Mouse (Mus musculus): ENCODE data around the gene Spns2. TPM values are rescaled to one million over a fixed set of nuclear protein-coding genes. Genes with fewer than 3 reads are reported as not detected.
A peak's percentile ranks its signal among the peaks of the same experiment; 100 is the strongest.

The Spns2 gene
- total RNA-seq, 2 experiments from 2014 or later, result 1.3 to 2.0 TPM

DNA sequence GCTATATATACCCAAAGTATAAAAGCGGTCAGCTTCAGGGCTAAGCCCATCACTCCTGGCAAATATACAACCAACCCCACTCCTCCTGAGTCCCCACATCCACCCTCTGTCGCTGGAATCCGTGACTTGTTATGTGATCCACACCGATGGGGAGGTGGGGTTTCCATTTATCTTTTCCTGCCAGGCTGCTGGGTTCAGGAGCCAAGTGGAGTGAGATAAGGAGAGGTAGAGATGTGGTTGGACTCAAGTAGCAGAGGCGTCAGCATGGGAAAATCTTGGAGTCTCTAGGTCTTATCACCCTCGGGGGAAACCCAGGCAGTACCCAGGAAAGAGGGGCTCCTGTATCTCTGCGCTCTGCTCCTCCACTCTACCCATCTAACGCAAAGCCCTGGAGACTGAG lies 74.5 kb downstream of the Spns2 start:
- ATAC-seq (replicated peaks; ENCODE audit: low FRiP score, poor library complexity, severe bottlenecking), result peak; percentile 34; the same call in 1 of the 2 replicates

DNA sequence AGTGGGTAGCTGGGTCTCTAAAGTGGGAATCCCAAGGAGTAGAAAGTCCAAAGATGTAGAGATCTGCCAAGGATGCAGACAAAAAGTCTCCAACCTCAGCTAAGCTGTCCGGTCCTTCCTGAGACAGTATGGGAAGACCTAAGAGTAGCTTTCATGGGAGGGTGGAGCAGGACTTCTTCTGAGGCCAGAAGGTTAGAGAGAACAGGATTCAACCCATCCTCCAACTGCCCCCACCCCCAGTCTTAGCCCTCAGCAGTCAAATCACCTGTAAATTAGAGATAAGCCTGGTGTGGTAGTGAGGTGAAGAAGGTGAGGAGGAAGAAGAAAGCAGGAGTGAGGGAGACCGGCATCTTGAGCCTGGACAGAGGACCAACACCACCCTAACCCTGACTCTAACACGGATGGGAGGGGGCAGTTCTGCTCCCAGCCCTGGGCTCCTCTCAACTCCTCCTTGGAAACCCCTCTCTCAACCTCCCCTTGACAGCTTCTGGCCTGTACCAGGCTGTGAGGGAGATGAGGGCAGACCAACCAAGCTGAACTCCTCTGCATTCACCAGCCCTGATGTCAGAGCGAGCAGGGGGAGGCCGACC lies 76.0 kb downstream of the Spns2 start:
- no peak for ATAC-seq (replicated peaks; ENCODE audit: low FRiP score, poor library complexity, severe bottlenecking)

DNA sequence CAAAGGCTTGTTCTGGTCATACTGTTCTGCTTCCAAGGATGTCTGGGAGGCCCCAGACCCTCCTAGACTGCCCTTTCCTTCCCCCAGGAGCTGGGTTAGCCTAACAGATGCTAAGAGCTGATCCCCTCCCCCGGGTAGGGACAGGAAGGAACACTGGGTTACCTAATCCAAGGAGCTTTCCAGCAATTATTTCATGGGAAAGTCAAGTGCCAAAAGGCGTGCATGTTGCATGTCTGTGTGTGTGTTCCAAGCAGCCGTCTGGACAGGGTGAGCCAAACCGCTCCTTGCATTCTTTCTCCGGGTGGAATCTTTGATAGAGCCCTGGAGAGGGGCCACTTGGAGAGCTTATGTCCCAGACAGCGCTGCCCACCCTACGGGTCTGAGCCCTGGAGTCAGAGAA lies 76.7 kb downstream of the Spns2 start:
- ATAC-seq (replicated peaks; ENCODE audit: low FRiP score, poor library complexity, severe bottlenecking), result no peak

DNA sequence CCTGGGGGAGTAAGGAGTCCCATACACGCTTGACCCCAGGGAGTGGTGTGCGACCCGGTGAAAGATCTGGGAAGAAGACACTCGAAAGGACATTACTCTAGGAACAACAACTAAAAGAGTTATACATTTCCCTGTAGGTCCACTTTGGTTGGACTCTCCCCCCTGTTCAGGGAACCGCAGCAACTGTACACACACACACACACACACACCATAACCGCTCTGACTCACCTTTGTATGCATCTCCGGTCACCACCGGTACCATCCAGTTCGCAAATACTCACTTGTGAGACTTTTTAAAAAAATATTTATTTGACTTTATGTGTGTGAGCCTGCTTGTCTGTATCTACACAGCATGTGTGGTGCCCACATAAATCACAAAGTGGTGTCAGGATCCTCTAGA lies 77.8 kb downstream of the Spns2 start:
- ATAC-seq (replicated peaks; ENCODE audit: low FRiP score, poor library complexity, severe bottlenecking), result no peak

DNA sequence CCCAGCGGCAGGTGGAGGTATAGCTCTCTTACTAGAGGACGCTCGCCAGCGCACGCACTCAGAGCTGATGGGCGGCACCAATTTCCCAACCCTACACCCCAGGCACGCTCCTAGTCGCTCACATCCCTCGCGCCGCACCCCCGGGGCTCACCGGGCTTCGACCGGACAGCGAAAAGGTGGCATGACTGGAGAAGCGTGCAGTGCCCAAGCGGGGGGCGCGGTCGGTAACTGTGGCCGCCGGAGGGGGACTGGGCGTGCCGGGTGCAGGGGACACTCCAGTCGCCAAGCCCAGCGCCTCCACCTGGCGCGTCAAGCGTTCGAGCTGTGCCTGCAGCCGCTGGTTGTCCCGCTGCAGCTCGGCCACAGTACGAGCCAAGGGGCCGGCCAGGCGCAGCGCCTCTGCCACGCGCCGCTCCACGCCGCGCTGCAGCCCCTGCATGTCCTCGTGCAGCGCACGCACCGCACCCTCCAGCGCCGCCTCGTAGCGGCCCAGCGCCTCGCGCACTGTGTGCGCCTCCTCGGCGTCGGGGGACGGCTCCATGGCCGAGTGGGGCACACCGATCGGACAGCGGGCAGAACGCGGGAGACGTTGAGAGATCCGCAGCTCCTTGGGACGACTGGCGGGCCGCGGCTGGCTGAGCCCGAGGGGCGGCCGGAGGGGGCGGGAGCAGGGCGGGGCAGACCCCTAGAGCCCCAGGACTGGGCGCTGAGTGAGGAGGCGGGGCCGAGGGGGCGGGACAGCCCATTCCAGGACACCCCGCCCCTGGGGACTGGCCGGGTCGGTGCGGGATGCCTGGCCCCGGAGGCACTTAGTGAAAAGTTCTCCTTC lies 78.4 kb downstream of the Spns2 start, which contains the start of gene Smtnl2:
Gene Smtnl2 (minus strand): TSS at position 621 of the 829 bp plus-strand sequence.
- no peak for ATAC-seq (replicated peaks; ENCODE audit: low FRiP score, poor library complexity, severe bottlenecking)

DNA sequence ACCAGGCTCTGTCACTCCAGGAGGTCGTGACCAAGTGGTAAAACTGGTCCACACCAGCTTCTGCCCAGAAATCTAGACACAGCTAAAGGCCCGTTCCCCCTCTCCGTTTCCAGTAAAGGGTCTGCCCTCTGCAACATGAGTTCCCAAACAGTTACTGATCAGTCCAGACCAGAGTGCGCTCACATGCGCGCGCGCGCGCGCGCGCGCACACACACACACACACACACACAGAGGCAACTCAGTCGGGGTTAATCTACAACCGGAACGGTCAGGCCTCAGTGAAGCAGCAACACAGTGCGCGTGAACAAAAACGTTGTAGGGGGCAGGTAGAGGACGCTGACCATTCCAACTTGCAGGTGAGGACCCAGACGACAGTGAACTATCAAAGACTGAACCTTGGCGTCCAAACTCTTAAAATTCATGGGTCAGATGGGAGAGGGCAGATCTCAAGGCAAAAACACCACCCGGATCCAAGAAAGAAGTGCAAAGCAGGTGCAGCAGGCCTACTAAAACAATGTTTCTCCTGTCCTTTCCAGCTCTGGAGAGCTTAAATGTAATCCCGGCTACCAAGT lies 79.1 kb downstream of the Spns2 start:
- ATAC-seq (replicated peaks; ENCODE audit: low FRiP score, poor library complexity, severe bottlenecking), result no peak

DNA sequence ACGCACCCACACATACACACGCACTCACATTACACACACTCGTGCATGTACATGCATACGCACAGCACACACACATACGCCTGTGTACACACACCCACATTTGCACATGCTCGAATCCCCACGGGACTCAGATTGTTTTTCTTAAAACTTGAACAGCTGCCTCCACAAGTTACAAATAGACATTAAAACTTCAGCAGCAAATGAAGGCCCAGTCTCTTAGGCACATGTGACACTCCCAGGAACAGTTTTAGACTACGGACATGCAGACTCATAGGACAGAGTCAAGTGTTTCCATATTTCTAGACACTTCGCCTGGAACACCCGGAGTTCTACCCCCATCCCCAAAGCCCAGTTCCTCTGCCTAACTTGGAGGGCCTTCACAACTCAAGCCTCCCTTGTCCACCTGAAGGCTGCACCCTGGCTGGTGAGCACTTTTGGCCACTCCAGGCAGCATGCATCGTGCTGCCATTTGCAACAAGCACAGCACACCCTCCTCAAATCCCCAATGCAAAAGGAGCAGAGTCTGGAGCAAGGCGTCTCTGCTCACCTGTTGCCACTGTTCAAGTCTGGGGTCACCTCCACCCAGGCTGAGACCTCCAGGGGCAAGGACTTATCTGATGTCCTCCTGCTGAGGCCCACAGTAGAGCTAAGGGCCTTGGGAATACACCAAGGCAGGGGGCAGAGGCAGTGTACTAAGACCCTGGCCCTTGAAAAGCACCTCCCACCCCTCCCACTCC lies 79.9 kb downstream of the Spns2 start:
- no peak for ATAC-seq (replicated peaks; ENCODE audit: low FRiP score, poor library complexity, severe bottlenecking)

DNA sequence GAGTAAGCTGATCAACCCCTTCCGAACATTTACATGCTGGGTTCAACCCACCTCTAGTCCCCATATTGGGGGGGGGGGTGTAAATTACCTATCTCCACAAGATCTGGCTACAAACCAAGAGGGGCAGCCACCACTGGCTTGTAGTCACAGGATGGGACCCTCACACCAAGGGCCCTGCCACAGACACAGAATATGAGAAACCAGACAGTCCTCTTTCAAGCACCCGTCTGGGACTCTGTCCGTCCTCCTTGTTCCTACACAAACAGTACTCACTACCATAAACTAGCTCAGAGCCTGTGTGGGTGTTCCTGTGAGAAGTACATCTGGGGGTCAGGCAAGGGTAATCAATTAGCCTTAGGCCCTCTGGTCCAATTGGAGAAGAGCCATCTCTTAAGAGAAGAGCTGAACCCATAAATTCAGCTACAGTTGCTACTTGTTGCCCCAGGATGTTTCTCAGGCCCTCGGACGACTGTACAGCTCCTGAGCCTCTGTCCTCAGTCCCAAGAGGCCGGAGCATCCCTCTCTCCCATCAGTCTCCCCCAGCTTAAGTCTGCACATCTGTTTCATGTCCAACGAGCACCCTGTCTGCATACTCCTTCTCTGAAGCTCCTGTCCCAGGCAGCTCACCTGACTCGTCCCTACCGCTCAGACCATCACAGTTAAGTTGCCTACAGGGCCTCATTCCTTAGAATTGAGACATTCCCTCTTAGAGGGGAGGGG lies 81.1 kb downstream of the Spns2 start:
- ATAC-seq (replicated peaks; ENCODE audit: low FRiP score, poor library complexity, severe bottlenecking), result no peak

DNA sequence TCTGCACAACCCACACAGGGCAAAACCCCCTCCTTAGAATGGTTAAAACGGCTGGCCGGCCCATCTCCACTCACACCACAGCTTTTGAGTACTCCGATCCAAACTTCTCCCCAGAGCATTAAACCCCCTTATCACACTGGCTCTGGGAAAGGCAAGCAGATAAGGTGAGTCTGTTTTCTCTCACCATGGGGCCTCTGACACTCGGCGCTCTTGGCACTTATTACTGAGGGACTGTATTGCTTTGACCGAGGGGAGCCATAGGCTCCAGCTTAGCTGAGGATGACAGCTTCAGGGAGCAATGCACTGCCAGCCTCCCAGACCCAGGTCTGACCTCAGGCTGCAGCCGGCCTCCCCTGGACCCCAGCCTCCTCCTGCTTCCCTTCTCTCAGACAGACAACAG lies 82.1 kb downstream of the Spns2 start:
- ATAC-seq (replicated peaks; ENCODE audit: low FRiP score, poor library complexity, severe bottlenecking), result no peak

DNA sequence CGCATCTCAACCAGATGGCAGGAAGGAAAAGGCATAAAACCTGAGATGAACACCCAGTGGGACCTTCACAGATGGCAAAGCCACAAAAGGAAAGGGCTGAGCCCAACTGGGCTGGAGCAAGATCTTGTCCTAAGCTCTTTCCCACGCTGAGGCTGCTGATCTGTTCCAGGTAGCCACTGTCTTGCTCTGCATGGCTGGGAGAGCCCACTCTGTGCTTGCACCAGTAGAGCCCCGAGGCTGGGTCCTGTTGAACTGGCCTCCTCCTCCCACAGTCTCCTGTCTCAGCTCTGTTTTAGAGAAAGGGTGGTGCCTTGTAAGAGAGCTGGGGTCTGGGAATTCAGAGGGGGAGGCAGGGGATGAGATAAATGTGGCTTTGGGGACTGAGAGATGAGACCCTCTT lies 82.6 kb downstream of the Spns2 start:
- ATAC-seq (replicated peaks; ENCODE audit: low FRiP score, poor library complexity, severe bottlenecking), result no peak

DNA sequence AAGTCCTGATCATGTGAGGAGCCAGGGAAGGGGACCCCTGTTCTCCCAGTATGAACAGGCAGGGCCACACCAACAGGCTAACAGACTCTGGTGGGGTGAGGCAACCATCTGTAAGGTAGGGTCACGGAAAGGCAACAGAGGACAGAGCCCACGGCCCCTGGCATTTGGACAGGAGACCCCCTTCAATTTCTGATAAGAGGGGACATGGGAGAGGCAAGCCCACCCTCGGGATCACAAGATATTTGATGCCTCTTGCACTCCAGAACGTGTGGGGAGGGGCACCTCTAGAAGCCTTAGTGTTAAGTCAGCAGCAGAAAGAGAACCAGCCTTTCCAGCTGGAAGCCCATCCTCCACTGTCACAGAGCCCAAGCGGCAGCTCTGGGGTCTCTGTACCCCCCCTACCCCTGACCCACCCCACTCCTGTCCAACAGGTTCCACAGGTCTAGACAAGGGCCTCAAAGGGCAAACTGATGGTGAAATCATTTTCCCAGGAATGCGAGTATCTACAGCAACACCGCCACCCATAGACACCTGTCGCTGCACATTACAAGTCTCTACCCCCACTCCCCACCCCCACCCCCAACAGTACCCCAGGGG lies 83.5 kb downstream of the Spns2 start:
- no peak for ATAC-seq (replicated peaks; ENCODE audit: low FRiP score, poor library complexity, severe bottlenecking)

DNA sequence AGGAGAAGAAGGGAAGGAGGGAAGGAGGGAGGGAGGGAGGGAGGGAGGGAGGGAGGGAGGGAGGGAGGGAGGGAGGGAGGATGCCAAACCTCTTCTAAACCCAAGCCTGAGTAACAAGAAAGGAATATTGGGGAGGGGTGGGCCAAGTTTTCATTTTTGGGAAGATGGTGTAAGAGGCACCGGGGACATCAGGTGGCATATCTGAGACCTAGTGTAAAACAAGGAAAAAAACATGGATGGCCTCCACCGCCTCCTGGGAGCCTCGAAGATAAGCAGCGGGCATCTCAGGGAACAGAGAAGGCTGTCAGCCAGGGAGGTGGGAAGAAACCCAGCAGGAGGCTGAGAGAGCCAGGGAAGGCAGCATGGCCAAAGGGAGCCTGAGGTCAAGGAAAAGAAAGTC lies 84.2 kb downstream of the Spns2 start:
- ATAC-seq (replicated peaks; ENCODE audit: low FRiP score, poor library complexity, severe bottlenecking), result no peak

DNA sequence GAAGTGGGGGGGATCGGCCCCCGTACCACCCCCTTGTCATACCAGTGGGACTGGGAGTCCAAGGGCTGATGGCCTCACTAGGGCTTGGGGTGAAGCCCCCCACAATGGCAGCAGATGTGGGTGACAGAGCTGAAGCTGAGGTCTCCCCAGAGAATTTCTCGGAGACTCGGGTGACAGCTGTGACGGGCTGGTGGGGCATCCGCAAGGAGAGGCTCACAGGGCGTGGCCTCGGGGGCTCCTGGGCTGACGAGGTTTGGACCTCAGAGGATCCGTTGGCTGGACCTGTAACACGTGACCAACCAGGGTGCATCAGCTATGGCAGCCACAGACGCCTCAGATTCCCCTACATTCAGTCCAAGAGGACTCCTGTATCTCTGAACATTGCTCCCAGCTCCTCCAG lies 86.7 kb downstream of the Spns2 start:
- no peak for ATAC-seq (replicated peaks; ENCODE audit: low FRiP score, poor library complexity, severe bottlenecking)

DNA sequence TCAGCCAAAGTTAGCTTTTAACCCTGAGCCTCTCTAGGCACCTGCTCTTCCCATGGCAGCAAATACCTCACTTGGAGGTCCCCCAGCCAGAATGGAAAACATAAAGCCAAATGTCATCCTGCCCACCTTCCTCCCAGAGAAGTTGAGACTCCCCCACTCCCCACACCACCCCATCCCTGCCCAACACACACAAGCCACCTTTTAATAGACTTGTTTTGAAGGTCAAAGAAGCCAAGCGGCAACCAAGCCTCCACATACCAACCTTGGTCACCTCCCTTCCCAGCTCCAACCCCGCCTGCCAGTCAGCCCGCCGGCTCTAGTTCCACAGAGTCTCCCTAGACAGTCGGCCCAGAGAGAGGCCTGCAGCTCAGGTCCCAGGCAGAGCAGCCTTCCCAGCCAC lies 87.7 kb downstream of the Spns2 start:
- ATAC-seq (replicated peaks; ENCODE audit: low FRiP score, poor library complexity, severe bottlenecking), result no peak

Other genes starting within 250 kb of the Spns2 start
- gene Slc13a5, start 222.7 kb downstream of the Spns2 start, total RNA-seq (2015; ENCODE audit: low replicate concordance), result not detected in 2 replicates
- not detected in 2 replicates for gene Slc13a5, start 222.7 kb downstream of the Spns2 start, total RNA-seq (2017; ENCODE audit: low replicate concordance)
- 33.0 and 122 TPM in 2 replicates for gene Xaf1, start 188.3 kb downstream of the Spns2 start, total RNA-seq (2015; ENCODE audit: low replicate concordance)
- gene Xaf1, start 188.3 kb downstream of the Spns2 start, total RNA-seq (2017; ENCODE audit: low replicate concordance), result 48.7 and 64.9 TPM in 2 replicates
- gene Fbxo39, start 175.5 kb downstream of the Spns2 start, total RNA-seq (2015; ENCODE audit: low replicate concordance), result not detected in 2 replicates
- gene Fbxo39, start 175.5 kb downstream of the Spns2 start, total RNA-seq (2017; ENCODE audit: low replicate concordance), result 0.70 and 1.3 TPM in 2 replicates
- gene Tekt1, start 127.5 kb downstream of the Spns2 start, total RNA-seq (2015; ENCODE audit: low replicate concordance), result not detected in 2 replicates
- not detected in 2 replicates for gene Tekt1, start 127.5 kb downstream of the Spns2 start, total RNA-seq (2017; ENCODE audit: low replicate concordance)
- gene Smtnl2, start 78.2 kb downstream of the Spns2 start, total RNA-seq (2015; ENCODE audit: low replicate concordance), result not detected in 2 replicates
- gene Smtnl2, start 78.2 kb downstream of the Spns2 start, total RNA-seq (2017; ENCODE audit: low replicate concordance), result not detected in 2 replicates
- gene Ggt6, start 54.4 kb downstream of the Spns2 start, total RNA-seq (2015; ENCODE audit: low replicate concordance), result not detected in 2 replicates
- not detected in 2 replicates for gene Ggt6, start 54.4 kb downstream of the Spns2 start, total RNA-seq (2017; ENCODE audit: low replicate concordance)
- 44.7 and 49.6 TPM in 2 replicates for gene Mybbp1a, start 48.5 kb downstream of the Spns2 start, total RNA-seq (2015; ENCODE audit: low replicate concordance)
- gene Mybbp1a, start 48.5 kb downstream of the Spns2 start, total RNA-seq (2017; ENCODE audit: low replicate concordance), result 11.8 and 27.4 TPM in 2 replicates
- gene Spns3, start 60.6 kb upstream of the Spns2 start, total RNA-seq (2015; ENCODE audit: low replicate concordance), result 0.58 and 4.2 TPM in 2 replicates
- 1.5 and 5.1 TPM in 2 replicates for gene Spns3, start 60.6 kb upstream of the Spns2 start, total RNA-seq (2017; ENCODE audit: low replicate concordance)
- gene Ube2g1, start 117.4 kb upstream of the Spns2 start, total RNA-seq (2015; ENCODE audit: low replicate concordance), result 10.0 and 16.3 TPM in 2 replicates
- 9.4 and 9.8 TPM in 2 replicates for gene Ube2g1, start 117.4 kb upstream of the Spns2 start, total RNA-seq (2017; ENCODE audit: low replicate concordance)
- 28.0 and 45.5 TPM in 2 replicates for gene Ankfy1, start 200.1 kb upstream of the Spns2 start, total RNA-seq (2015; ENCODE audit: low replicate concordance)
- 37.1 and 51.4 TPM in 2 replicates for gene Ankfy1, start 200.1 kb upstream of the Spns2 start, total RNA-seq (2017; ENCODE audit: low replicate concordance)